Mouse (Mus musculus): ENCODE data around the gene Trappc2l.
"Not testable (repeated sequence)": the region's sequence is repeated elsewhere in the genome, so short reads cannot be mapped to it uniquely, and the experiment has no call there.

The Trappc2l gene

GRCm38 (mm10) chr8:122622727-122623126 is 11.3 kb downstream of the Trappc2l start, which contains the start of gene Pabpn1l:
TSS of gene Pabpn1l (minus strand) at chr8:122622739.
- in situ Hi-C loops (cut with MboI; ENCODE audit: unreplicated experiment in 2 of 2), result loop anchor here (5.0 to 10.0 kb wide), 3 partner anchors 35 to 205 kb away; no protein-coding TSS in a partner anchor

GRCm38 (mm10) chr8:122623844-122624642 is 12.6 kb downstream of the Trappc2l start:
- in situ Hi-C loops (cut with MboI; ENCODE audit: unreplicated experiment in 2 of 2), result loop anchor here (5.0 to 10.0 kb wide), 3 partner anchors 33 to 203 kb away; no protein-coding TSS in a partner anchor

- in situ Hi-C loops (cut with MboI; ENCODE audit: unreplicated experiment in 2 of 2), result loop anchor here (5.0 to 10.0 kb wide), 3 partner anchors 33 to 203 kb away; no protein-coding TSS in a partner anchor
Observed at GRCm38 (mm10) chr8:122624653-122625052, 13.2 kb downstream of the Trappc2l start.

GRCm38 (mm10) chr8:122625811-122626210 is 14.4 kb downstream of the Trappc2l start:
- in situ Hi-C loops (cut with MboI; ENCODE audit: unreplicated experiment in 2 of 2), result loop anchor here in 1 of 2 experiments (10.0 kb wide), 1 partner anchor 89 kb away; no protein-coding TSS in a partner anchor

DNA sequence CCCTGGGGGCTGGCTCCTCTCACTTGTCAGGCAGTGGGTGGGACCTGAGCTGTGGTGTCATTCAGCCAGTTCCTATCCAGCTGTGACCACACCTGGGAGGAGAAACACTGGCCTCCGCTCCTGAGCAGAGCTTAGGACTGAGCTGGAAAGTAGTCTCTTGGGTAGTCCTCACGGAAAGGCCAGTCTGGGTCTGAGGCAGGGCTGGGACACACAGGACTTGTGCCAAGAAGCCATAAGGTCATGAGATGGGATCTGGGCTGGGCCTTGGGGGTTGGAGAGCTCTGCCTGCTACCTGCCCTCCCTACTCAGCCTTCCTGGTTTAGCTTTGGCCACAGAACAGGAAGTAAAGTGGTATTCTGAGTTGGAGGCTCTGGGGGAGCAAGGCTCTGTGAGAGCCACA is 15.5 kb downstream of the Trappc2l start:
- in situ Hi-C loops (cut with MboI; ENCODE audit: unreplicated experiment in 2 of 2), result loop anchor here in 1 of 2 experiments (10.0 kb wide), 1 partner anchor 88 kb away; no protein-coding TSS in a partner anchor

- in situ Hi-C loops (cut with MboI; ENCODE audit: unreplicated experiment in 2 of 2), result loop anchor here in 1 of 2 experiments (10.0 kb wide), 1 partner anchor 85 kb away; no protein-coding TSS in a partner anchor
Observed at GRCm38 (mm10) chr8:122629388-122629787, 17.9 kb downstream of the Trappc2l start.

DNA sequence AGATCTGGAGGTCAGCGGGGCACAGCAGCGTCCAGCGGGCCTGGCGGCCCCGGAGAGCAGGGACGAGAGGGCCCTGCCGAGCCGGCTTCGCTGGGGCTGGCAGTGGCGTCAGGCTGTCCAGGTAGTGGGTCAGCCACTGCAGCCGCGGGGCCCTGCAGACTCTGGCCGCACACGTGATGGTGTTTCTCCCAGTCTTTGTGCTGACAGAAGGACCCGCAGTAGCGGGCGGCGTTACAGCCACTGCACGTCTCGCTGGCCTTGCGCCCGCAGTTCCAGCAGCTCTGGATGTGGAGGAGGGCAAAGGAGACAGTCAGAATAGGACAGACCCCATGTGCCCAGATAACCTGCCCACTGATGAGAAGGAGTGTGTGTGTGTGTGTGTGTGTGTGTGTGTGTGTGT is 19.3 kb downstream of the Trappc2l start:
- in situ Hi-C loops (cut with MboI; ENCODE audit: unreplicated experiment in 2 of 2), result no loop called here

- in situ Hi-C loops (cut with MboI; ENCODE audit: unreplicated experiment in 2 of 2), result not testable (repeated sequence)
Observed at GRCm38 (mm10) chr8:122632134-122632533, 20.7 kb downstream of the Trappc2l start.

DNA sequence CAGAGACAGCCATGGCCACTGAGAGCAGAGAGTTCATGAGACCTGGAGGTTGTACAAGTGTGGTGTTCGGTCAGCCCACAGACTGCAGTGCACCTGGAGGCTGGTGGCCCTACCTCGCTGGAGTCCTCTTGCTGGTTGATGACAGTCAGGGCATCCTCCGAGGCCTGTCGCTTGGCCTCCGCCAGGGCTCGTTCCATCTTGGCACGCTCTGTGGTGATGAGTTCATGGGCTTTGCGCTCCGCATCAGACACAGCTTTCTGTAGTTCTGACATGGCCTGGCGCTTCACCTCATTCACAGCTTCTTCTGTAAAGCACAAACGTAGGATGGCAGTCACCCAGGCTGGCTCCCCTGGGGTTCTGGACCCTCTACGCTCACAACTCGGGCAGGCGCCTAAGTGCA is 21.8 kb downstream of the Trappc2l start:
- in situ Hi-C loops (cut with MboI; ENCODE audit: unreplicated experiment in 2 of 2), result no loop called here

- in situ Hi-C loops (cut with MboI; ENCODE audit: unreplicated experiment in 2 of 2), result loop anchor here in 1 of 2 experiments (5.0 kb wide), 1 partner anchor 41 kb away; no protein-coding TSS in a partner anchor
Observed at GRCm38 (mm10) chr8:122635878-122636802, 24.7 kb downstream of the Trappc2l start.

- in situ Hi-C loops (cut with MboI; ENCODE audit: unreplicated experiment in 2 of 2), result loop anchor here in 1 of 2 experiments (5.0 kb wide), 1 partner anchor 41 kb away; no protein-coding TSS in a partner anchor
Observed at GRCm38 (mm10) chr8:122636803-122637175, 25.3 kb downstream of the Trappc2l start.

DNA sequence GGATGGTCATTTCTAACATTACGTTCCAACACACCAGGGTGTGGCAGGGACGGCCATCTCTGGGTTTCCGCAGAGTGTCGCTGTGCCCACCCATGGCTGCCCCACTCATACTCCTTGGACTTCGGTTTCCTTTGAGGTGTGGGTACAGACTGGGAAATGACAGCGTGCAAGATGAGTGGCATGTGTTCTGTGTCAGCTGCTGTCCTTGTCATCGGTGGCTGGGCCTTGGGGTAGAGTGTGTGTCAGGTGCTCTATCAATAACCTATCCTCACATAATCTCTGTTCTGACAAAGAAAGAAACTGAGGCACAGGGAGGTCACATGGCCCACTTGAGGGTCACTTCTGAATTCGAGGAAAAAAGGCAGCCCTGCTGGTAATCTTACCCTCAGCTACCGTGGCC is 25.8 kb downstream of the Trappc2l start:
- in situ Hi-C loops (cut with MboI; ENCODE audit: unreplicated experiment in 2 of 2), result loop anchor here in 1 of 2 experiments (5.0 kb wide), 1 partner anchor 40 kb away; no protein-coding TSS in a partner anchor

- in situ Hi-C loops (cut with MboI; ENCODE audit: unreplicated experiment in 2 of 2), result loop anchor here in 1 of 2 experiments (5.0 kb wide), 1 partner anchor 39 kb away; no protein-coding TSS in a partner anchor
Observed at GRCm38 (mm10) chr8:122638601-122639000, 27.2 kb downstream of the Trappc2l start.

DNA sequence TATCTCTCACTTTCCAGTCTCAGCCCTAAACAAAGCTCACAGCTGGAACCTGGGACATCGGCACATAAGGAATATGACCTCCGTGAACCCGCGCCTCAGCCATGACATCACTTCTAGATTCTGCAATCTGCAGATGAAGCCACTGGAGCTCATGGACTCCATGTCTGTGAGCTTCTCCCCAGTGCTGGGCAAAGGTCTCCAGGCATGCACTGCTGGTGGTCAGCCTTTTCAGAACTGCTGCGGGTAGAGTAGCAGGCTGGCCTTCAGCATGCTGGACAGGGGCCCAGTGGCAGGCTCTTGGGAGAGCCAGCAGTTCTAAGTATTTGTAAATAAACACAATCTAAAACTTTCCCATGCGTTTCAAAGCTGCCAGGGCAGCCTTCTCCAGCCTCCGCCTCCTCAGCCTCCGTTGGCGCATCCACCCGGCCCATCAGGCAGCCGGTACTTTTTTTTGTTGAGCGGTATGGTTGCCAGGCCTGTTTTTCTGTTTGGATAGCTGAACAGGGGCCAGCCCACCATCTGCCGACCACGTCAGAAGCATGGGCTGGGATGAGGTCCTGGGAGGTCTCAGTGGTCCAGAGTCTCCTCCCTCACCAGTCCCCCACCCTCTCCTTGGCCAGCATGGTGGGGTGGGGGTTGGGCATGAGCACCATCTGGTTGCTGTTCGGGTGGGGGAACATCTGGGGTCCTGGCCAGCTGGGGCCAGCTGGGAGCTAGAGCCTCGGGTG is 28.2 kb downstream of the Trappc2l start:
- in situ Hi-C loops (cut with MboI; ENCODE audit: unreplicated experiment in 2 of 2), result loop anchor here in 1 of 2 experiments (5.0 kb wide), 1 partner anchor 38 kb away; no protein-coding TSS in a partner anchor

GRCm38 (mm10) chr8:122640825-122641224 is 29.4 kb downstream of the Trappc2l start:
- in situ Hi-C loops (cut with MboI; ENCODE audit: unreplicated experiment in 2 of 2), result no loop called here

DNA sequence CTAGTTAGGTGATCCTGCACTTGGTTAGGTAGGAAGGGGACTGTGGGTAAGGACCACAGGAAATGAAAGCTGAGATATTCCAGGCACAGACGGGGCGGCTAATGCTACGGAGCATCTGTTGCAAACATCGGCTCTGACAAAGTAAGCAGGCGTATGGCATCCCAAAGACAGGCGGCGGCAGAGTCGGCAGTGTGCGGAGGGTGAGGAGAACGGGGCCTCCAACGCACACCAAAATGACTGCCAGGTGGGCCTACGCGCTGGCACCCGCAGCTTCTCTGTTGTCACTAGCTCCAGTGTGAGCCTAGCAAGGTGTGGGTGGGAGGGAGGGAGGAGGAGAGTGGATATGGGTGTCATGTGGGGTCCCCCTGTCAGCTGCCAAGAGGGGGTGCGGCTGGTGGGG is 30.0 kb downstream of the Trappc2l start:
- in situ Hi-C loops (cut with MboI; ENCODE audit: unreplicated experiment in 2 of 2), result no loop called here

- in situ Hi-C loops (cut with MboI; ENCODE audit: unreplicated experiment in 2 of 2), result no loop called here
Observed at GRCm38 (mm10) chr8:122642071-122642470, 30.6 kb downstream of the Trappc2l start.

DNA sequence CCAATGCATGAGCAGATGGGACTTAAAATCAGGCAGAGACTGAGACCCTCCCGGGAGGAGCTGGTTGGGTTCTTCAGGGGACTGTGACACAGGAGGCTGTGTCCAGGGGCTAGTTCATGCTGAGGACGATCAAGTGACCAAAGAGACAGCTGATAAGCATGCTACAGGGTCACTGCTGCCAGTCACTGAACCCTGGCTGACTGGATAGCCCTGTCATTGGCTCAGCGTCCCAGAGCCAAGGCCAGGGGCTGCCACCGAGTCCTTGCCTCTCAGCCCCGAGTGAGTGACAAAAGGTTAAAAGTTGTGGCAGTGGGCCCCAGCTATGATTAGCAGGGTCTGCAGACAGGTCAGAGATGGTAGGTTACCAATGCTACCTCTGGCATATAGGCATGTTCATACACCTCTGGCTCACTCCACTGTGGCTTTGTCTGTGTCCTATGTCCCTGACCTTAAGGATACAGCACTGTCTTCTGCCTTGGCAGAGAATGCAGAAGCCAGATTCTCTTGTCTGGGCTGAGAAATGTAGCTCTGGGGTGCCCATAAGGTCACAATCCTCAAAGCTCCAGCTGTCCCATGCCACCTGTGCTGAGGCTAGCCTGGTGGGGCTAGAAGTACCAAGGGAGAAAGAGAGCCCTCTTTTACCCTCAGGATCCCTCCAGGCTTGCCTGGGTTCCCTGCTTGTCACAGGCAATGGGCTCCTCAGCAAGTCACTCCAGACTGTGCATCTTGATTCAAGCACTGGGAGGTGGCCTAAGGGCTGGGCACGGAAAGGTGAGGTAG is 32.9 kb downstream of the Trappc2l start:
- in situ Hi-C loops (cut with MboI; ENCODE audit: unreplicated experiment in 2 of 2), result no loop called here

- in situ Hi-C loops (cut with MboI; ENCODE audit: unreplicated experiment in 2 of 2), result no loop called here
Observed at GRCm38 (mm10) chr8:122646337-122646736, 34.9 kb downstream of the Trappc2l start.

Measured in v-Abl transformed pro-B cells (cell line).